In the genomic region with DNA sequence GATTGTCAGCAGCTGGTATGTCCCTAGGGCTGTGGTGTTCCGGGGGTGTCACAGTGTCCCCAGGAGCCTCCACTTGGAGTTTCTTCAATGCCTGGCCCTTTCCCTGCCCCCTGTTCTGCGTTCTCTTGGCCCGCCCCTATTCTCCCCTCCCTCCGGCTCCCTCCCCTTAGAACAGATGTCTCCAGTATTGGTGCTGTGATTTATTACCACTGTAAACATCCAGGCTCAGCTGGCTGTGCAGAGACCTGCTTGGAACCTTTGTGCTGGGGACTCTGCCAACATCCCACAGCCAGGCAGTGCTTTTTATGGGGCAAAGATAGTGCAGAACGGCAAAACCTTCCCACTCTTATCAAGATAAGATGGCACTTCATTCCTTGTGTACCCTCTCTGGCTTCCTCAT, we compare ENCODE assay signal across 10 mouse cellular contexts. TPM values are rescaled to one million over a fixed set of nuclear protein-coding genes. Genes with fewer than 3 reads are reported as not detected.
DNase-seq lines count a peak whose midpoint lies in the region; ATAC-seq lines count a peak whose summit lies in the region.
"Had no signal": no experiment of that assay in that cellular context is flagged by ENCODE, and none has a peak within 500 bp of the region (broad histone marks: within the 10 kb centered on the region; RNA-seq: fewer than 3 reads in every experiment).

No protein-coding gene starts in this region.

- ATAC-seq in frontal cortex, adult (ENCODE audit: low TSS enrichment), result peak; percentile 52; the same call in 1 of the 2 replicates
- ATAC-seq: inflammation-experienced regulatory T-cells, adult 6 months had no signal

- intact Hi-C loops in left cerebral cortex, postnatal 4 days (cut with DNase I), result no loop called here

- DNase-seq in frontal cortex, postnatal 10 days (ENCODE audit: low spot score in 2 of 2), result no peak
- DNase-seq in adipocyte (ENCODE audit: low spot score), result peak; percentile 69
- peak; percentile 83 for DNase-seq in forelimb bud, embryonic 11.5 days (ENCODE audit: low read depth, low spot score)
- DNase-seq in mesoderm, embryonic 11.5 days (ENCODE audit: low read depth, low spot score), result peak; percentile 85
- no peak for DNase-seq in thymus, postnatal 36 days
- no peak for DNase-seq in right cerebral cortex, postnatal 10 days (ENCODE audit: low spot score in 2 of 2)
- DNase-seq in left cerebral cortex, postnatal 4 days, result no peak

RNA-seq across cellular contexts. Expression of gene Smg9, which starts 8.3 kb away (rescaled TPM):
- total RNA-seq in left cerebral cortex, postnatal 4 days (2021), result 10 to 100 TPM; 42.0 to 43.2 TPM

RNA-seq across cellular contexts. Expression of gene Kcnn4, which starts 21.0 kb away (rescaled TPM):
- under 1 TPM; 0.34 to 0.48 TPM for total RNA-seq in left cerebral cortex, postnatal 4 days (2021)

RNA-seq across cellular contexts. Expression of gene Lypd5, which starts 42.1 kb away (rescaled TPM):
- not detected for total RNA-seq in left cerebral cortex, postnatal 4 days (2021)
- total RNA-seq: CH12.LX had no signal

RNA-seq across cellular contexts. Expression of gene Tescl, which starts 57.3 kb away (rescaled TPM):
- under 1 TPM in 1 of 2 experiments, not detected in 1; 0.46 TPM for total RNA-seq in left cerebral cortex, postnatal 4 days (2021)
- total RNA-seq: CH12.LX had no signal

Comparison
In these comparisons a context has a peak if more than half of its experiments do, and no peak if none do; other contexts are left out.
1. DNase-seq: peak in adipocyte (single experiment), forelimb bud, embryonic 11.5 days (single experiment) and mesoderm, embryonic 11.5 days (single experiment); none in frontal cortex, postnatal 10 days (0 of 2), thymus, postnatal 36 days (0 of 2), right cerebral cortex, postnatal 10 days (0 of 2) and left cerebral cortex, postnatal 4 days (single experiment).